Mouse (Mus musculus) left cerebral cortex, adult 9 months (tissue): ENCODE measurements around the gene Rwdd4a.

Experiments
- DNase-seq, 2 experiments: peaks; one replicate each; pipeline ENCODE4 v3.0.0; 2022; ENCODE audit warnings: low spot score in 2 of 2

Gene Rwdd4a

DNA sequence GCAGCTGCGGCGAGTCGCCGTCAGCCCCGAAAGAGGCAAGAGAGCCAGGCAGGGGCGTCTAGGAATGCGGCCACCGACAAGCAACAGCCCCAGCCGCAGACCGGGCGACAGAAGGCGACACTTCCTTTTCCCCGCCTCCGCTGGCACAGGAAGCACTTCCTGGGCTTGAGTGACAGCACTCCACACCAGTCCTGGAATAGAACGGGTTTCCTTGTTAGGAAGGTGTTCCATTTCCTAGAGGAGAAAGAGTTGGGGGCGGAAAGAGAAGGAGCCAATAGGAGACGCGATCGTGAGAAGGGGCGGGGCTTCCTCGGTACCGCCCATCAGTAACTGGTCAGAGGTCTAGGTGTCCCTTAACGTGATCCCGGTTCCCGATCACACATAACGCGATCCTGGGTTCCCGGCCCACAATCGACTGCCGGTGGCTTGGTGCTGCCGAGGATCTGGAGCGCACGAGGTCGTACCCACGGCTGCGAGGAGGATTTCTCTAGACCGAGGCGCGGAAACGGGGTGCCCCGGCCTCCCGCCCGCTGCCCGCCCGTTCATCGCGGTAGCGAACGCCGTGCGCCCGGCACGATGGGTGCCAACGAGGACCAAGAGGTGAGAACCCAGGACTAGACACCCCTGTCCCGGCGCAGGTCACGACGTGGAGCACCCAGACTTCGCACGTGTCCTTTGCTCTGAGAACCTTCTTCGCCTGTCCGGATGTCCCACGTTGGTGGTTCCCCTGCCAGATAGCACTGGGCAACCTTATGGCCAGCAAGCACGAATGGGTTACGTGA lies at the start of gene Rwdd4a, which contains the start of gene Trappc11:
Rwdd4a (plus strand) TSS at position 321 of the 782 bp plus-strand sequence.
Trappc11 (minus strand) TSS at position 127 of the 782 bp plus-strand sequence.
- peak; percentile 98 for DNase-seq

DNA sequence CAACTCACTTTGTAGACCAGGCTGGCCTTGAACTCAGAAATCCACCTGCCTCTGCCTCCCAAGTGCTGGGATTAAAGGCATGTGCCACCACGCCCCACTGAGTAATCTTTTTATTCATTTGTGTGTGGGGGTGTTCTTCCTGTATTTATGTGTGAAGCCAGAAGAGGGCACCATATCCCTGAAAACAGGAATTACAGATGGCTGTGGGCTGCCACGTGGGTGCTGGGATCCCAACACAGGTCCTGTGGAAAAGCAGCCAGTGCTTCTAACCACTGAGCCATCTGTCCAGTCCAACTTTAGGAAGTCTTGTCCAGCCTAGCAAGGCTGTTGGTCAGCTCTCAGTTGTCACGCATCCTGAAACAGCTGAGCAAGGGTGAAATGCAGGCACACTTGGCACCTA lies 46.2 kb upstream of the Rwdd4a start:
- DNase-seq = no peak

DNA sequence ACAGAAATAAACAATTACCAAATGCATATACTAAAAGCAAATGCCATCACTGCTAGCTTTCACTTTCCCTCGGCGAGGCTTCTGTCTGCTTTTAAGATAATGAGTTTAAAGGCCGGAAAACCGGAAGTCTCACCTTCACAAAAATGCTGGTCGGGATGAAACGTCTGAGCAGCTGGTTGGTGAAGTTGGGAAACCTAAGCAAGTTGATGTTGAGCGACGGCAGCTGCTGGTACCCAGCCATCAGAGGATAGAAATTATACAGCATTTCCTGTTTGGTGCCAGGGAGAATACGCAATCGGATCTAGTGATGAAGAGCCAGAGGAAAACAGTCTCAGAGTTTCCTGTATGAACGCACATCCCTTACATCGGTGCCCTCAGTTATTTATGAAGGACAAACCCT lies 40.4 kb upstream of the Rwdd4a start:
- DNase-seq = no peak

DNA sequence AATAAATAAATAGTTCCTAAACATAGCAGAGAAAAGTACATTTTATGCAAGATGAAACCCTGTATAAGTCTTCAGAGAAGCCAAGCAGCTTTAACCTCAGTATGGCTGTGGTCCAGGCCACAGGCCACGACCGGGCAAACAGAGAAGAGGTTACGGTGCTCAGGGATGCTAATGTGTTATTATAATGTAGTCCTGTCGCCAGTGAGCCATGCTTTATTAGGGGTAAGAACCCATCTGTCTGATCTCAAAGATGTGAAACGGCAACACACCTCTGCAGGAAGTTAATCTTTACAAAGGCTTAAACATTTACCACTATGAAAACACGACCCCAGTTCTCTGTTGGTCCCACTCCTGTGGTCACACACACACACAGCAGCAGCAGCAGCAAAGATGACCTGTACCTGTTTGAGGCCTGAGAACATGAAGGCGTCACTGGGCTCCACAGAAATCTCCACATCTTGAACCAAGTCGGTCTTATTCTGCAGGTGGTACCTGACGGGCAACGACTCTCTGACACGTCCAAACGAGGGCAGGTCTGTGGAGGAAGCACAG lies 38.8 kb upstream of the Rwdd4a start:
- DNase-seq = no peak

DNA sequence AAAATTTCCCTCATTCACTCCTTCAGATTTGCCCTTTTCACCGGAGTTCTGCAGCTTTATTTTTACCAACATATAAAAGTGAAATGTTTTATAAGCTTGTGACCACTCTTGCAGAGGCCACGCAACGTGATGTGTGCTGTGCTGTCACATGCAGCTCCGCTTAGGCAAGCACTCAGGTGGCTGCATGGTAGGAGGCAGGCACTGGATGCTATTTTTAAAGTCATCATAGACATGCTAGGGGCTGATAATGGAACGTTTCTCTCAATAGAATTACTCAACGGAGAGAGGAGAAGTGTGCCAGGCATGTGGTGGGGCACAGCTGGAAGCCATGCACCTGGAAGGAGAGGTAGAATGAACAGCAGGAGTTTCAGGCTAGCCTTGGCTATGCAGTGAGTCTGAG lies 38.0 kb upstream of the Rwdd4a start:
- no peak for DNase-seq

DNA sequence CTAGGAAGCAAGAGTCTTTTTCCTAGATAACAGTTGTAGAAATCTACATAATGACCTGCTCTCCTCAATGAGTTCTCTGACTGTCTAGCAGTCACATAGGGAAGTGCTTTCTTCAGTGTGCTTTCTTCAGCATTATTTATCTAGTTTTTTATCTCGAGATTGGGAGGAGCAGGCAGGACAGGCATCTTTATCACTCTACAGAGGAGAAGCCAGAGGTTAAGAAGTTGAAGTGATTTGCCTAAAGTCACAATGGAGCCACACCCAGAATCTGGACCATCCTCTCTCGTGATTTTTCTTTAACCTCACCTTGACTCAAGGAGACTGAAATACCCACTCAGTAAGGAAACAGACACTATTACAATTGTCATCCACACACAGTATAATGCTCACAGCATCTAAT lies 31.5 kb upstream of the Rwdd4a start:
- no peak for DNase-seq

DNA sequence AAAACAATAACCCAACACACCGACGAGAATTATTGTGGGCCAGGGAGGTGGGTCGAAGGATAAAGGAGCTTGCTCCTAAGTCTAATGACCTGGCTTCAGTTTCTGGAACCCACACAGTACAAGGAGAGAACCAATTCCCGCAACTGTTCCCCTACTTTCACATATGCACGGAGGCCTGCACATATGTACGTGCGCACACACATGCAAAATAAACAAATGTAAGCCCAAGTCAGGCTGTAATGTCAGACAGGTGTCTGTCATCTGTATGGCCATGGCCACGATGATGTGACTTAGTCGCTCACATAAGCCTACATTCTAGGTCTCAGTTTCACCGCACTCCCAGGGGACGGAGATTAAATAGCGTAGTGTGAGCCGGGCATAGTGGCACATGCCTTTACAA lies 30.9 kb upstream of the Rwdd4a start:
- no peak for DNase-seq

DNA sequence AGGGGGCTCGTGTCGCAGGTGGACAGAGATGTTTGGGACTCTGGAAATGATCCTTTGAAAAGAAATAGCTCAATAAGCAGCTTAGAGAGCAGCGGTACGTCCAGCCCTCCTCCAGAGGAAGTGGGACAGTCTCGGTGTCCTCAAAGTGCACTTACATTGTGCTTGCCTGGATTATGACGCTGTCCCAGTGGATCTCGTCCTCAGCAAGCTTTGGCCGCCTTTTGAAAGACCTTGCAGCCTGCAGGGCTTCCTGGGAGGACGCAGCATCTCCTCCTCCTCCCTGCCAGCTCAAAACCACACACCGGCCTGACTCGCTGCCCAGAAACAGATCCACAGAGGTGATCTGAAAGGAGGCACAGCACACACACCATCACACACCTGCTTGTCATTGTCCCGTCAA lies 28.0 kb upstream of the Rwdd4a start:
- no peak for DNase-seq

DNA sequence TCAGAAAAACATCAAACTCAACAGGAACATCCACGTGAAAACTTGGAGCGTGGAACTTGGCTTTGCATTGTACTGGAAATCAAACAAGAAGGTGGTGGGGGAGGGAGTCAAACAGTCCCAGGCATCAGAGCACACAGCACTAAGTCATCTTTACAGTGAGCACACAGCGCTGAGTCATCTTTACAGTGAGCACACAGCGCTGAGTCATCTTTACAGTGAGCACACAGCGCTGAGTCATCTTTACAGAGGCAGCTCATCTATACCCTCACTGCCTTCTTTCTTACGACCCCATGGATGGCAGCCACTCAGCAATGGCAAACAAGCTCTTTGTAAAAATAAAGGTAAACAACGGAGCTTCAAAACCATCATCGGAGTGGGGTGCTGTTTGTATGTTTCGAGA lies 22.5 kb upstream of the Rwdd4a start:
- DNase-seq = no peak

DNA sequence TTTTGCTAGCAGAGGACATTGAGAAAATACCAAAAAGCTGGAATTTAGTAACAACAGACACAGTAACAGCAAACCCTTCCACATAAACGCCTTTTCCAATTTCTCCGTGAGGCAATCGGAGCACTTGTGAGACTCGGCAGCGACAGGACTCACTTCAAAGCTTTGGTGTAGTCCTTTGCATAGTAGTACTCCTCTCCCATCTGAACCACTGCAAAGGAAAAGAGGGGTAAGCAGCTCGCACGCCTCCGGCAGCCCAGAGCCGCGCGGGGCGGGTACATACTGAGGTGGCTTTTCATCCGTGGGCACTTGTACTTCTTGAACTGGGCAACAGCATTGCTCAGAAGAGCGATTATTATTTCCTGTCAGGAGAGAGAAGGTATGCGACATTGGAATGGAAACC lies 19.9 kb upstream of the Rwdd4a start:
- DNase-seq = no peak

DNA sequence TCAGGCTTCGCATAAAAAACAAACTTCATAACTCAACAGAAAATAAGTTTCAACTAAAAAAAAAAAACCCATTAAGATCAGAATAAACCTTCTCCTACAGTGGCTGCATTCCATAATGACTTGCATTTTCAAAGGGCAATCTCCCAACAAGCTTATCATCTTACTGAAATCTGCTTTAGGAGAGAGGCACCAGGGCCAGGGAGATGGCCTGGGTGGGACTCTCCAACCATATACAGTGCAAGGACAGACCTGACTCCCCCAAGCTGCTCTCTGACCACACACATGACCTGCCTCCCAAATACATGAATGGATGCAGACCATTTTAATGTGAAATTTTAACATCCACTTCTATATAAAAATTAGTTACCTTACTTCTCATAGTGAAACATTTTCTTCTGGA lies 5.4 kb upstream of the Rwdd4a start:
- DNase-seq = no peak

DNA sequence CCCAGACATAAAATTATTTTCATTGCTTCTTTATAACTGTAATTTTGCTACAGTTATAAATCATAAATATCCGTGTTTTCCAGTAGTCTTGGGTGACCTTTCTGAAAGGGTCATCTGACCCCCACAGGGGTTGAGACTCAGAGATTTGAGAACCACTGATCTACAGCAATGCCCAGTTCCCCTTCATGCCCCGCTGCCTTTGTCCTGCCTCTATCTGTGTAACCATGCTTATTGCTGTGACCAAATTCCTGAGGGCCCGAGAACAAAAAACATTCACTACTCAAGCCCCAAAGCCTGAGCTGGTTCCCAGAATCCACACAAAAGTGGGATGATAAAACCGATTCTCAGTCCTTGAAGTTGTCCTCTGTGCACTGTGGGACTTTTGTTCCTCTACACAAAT lies 4.9 kb downstream of the Rwdd4a start:
- DNase-seq = no peak

DNA sequence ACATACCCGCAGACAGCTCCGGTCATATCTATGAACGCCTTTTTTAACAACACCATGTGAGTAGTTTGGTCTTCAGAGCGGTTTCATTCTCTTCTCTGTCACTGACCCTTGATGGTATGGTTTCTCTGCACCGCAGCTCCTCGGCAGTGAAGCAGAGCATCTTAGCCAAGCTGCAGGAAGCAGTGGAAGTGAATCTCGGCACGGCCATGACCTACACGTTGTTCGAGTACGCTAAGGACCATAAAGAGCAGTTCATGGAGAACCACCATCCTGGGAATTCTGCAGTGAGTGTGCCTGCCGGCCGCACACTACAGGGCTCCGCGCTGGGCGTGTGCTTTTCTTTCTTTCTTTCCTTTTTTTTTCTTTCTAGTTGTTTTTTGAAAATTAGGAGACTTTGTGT lies 9.3 kb downstream of the Rwdd4a start:
- no peak for DNase-seq

DNA sequence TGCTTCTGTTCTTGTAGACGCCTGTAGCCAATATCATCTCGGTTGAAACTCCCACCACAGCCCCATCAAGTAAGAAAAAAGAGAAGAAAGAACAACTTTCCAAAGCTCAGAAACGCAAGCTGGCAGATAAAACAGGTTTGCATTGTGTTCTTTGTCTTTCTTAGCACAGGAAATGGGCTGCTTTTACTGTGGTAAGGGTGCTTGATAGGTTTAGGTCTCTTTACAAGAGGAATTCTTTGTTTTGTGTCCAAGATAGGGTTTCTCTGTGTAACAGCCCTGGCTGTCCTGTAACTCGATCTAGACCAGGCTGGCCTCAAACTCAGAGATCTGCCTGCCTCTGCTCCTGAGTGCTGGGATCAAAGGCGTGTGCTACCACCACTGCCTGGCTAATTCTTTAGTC lies 10.6 kb downstream of the Rwdd4a start:
- DNase-seq = no peak

DNA sequence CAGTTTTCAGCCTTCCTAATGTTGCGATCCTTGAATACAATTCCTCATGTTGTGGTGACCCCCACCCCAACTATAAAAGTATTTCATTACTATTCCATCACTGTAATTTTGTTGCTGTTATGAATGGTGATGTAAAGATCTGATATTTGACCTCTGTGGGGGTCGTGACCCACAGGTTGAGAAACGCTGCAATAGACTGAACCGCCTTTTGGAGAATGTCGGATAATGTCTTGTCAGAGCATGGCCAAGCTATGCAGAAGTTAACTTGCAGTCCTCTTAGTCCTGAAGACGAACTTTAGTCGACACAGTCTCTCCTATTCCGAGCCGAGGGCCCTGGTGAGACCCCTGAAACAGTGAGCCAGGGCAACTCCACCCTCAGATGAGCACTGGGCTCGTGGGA lies 13.6 kb downstream of the Rwdd4a start:
- DNase-seq = no peak

DNA sequence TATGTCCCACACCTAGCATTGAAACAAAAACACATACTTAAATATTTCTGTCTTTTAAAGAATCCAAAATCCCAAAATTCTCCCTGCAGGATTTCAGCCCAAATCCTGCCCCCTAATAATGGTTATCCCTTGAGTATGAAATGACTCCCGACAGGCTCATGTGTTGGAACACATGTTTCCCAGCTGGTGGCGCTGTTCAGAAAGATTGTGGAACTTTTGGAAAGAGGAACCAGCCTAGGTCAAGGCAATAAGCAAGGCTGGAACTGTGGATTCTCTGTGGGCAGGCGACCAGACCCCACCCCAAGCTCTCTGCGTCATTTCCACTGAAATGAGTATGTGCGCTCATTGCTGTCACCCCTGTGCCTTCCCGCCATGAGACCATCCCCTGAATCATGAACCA lies 20.1 kb downstream of the Rwdd4a start:
- no peak for DNase-seq

DNA sequence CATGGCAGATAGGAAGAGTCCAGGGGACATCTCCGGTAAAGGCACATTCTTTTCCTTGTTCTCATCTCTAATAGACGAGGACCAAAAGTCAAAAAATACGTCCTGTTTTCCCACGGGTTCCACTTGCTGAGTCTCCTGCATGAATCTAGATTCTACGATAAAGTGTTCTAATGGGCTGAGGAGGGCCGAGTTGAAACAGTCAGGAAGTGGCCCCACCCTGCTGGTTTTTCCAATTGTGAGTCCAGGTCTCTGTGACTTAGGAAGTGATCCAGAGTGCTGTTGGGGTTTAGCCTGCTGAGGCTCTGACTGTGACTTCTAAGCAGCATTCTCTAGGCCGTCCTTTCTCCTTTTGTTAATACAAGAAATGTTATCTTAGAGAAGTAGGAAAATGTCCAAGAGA lies 23.0 kb downstream of the Rwdd4a start:
- DNase-seq = no peak

DNA sequence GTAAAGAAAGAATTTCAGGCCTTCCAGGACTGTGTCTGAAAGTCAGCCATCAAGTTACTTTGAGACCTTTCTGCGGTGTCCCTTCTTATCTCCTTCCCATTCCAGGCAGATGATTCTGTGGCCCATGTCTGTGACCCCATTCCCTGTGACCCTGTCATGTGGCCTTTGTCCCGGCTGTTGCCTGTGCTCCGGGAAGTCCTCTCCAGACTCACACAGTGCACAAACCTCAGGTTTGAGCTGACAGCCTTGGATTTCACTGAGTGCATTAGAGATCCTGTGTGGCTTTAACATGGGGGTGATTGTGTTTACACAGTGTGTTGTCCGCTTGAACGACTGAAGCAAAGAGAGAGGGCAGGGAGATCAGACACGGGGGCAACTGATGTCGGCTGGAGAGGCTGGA lies 24.8 kb downstream of the Rwdd4a start:
- DNase-seq = no peak

DNA sequence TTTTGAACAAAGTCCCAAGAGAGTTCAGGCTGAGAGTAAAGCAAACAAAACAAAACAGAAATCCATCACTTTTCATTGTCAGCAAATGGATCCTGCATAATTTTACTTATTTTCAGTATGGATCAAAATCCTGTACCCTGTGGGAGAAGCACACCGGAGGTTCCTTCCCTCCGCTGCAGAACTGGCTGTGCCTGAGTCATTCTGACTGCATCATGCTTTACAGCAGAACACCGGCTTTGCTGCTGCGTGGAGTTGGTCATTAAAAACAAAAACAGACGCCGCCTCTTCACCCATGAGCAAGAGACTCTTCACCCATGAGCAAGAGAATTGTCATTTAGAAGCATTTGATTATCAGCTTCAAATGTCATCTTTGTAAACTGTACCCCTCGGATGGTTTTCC lies 27.3 kb downstream of the Rwdd4a start:
- no peak for DNase-seq

DNA sequence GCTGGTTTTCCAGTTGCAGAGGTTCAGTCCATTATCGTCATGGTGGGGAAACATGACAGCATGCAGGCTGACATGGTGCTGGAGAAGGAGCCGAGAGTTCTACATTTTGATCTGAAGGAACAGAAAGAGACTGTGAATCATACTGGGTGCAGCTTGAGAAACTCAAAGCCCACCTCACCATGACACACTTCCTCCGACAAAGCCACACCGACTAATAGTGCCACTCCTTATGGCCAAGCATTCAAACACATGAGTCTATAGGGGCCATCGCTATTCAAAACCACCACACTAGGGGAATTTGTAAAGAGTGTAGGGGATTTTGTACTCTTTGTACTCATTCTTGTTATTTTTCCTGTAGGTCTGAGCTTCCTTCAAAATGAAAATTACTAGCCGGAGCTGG lies 33.1 kb downstream of the Rwdd4a start:
- DNase-seq = no peak

DNA sequence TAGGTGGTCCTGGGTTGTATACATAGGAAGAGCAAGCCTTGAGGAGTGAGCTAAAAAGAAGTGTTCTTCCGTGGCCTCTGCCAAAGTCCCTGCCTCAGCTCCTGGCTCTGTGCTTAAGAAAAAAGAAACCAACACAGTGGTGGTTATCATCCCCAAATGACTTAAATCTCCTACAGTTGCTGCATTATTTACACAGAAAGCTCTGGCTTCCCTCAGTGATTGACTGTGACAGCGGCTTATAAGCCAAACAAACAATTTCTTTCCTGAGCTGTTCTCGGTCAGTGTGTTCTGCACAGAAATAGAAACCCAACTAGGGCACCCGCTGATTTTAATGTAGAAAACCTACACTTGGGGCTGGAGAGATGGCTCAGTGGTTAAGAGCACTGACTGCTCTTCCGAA lies 34.6 kb downstream of the Rwdd4a start:
- DNase-seq = no peak

DNA sequence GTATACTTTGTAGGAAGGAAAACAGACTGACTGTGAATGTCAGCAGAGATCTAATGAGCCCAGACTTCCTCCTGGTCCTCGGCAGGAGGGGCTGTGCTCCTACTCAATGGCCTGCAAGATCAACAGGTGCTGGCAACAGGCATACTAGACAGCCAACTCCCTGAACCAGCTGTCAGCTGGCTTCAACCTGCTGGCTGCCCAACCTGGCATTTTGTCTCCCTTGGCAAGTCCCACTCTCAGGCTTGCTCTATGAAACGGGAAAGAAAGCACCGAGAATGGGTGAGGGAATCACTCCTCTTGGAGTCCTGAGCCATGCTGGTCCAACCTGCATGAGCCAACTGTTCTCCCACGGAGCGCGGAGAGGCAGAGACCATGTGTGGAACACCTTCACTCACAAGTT lies 36.7 kb downstream of the Rwdd4a start:
- DNase-seq = no peak

DNA sequence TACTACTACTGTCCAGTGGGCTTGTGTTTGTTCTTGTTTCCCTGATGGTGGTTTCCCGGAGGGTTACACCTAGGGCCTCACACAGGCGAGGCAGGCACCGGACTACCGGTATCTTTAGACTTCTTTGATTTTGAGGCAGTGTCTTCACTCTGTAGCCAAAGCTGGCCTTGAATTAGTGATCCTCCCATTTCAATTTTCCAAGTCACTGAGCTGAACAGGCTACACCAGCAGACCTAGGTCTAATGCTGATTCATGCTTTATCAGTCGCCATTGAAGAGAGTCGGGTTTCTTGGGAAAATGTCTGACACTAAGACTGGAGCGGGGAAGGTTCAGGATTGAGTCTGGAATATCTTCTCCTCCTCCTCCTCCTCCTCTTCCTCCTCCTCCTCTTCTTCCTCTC lies 40.0 kb downstream of the Rwdd4a start:
- DNase-seq = no peak

DNA sequence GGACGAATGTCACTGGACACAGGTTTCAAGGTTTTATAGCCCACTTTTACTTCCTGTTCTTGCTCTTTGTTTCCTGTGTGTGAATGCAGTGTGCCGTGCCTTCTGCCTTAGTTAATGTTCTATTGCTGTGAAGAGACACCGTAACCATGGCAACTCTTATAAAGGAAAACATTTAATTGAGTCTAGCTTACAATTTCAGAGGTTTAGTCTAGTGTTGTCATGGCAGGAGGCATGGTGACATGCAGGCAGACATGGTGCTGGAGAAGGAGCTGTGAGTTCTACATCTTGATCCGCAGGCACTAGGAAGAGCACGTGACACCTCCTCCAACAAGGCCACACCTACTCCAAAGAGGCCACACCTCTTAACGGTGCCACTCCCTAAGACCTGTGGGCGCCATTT lies 48.0 kb downstream of the Rwdd4a start:
- no peak for DNase-seq
